Mouse (Mus musculus) erythroblast, embryonic 14.5 days (primary cell): ENCODE measurements around the gene Cobll1. TPM values are rescaled to one million over a fixed set of nuclear protein-coding genes. Genes with fewer than 3 reads are reported as not detected.

ENCODE experiments used
- H3K27me3 ChIP-seq: 2 replicates; pipeline ENCODE4 v1.6.1; 2012; ENCODE audit warnings: inconsistent platforms; ENCODE audit not compliant: control insufficient read depth
- H3K36me3 ChIP-seq: 2 replicates; pipeline ENCODE4 v1.6.1; 2012; ENCODE audit warnings: mild to moderate bottlenecking, inconsistent platforms; ENCODE audit not compliant: control insufficient read depth
- H3K4me1 ChIP-seq: 2 replicates; pipeline ENCODE4 v1.6.1; 2012; ENCODE audit warnings: inconsistent platforms; ENCODE audit not compliant: control insufficient read depth
- H3K4me3 ChIP-seq: replicated peaks from 2 replicates; pipeline ENCODE3; 2012; ENCODE audit warnings: moderate library complexity, mild to moderate bottlenecking, inconsistent platforms
- H3K9me3 ChIP-seq: 2 replicates; pipeline ENCODE4 v1.6.1; 2012; ENCODE audit warnings: low read length, inconsistent platforms, mixed read lengths; ENCODE audit not compliant: control insufficient read depth
- GATA1 ChIP-seq: IDR thresholded peaks from 2 replicates; pipeline ENCODE4 v1.6.1; 2012; ENCODE audit warnings: low read length, inconsistent platforms, mixed read lengths
- TAL1 ChIP-seq: IDR thresholded peaks from 3 replicates; pipeline ENCODE4 v1.6.1; 2012; ENCODE audit warnings: low read length, inconsistent platforms, mixed read lengths
- polyA plus RNA-seq: library from polyadenylated mRNA; stranded (reverse); fragments of >175 nt; gene quantifications from 2 replicates; pipeline ENCODE4 v1.2.3, GENCODE M21; 2012

Cobll1 gene
- not detected in 2 replicates for polyA plus RNA-seq

GRCm38 (mm10) chr2:65238964-65239570, at the start of gene Cobll1:
Cobll1 (minus strand) TSS chr2:65239403.
- Histone ChIP-seq H3K4me3 (peak within 1 kb of the TSS; percentile 55), H3K4me1 (peaks cover 1% of the 10 kb centered on the region; the same call in 1 of the 2 replicates), H3K27me3 (peaks cover 34% of the 10 kb centered on the region), H3K9me3 (no peaks in the 10 kb centered on the region), H3K36me3 (no peaks in the 10 kb centered on the region)
- TF ChIP-seq GATA1 (no peak), TAL1 (no peak)

GRCm38 (mm10) chr2:65288696-65289095, 49.5 kb upstream of the Cobll1 start:
- Histone ChIP-seq H3K4me3 (no peak overlapping the region), H3K36me3 (no peaks in the 10 kb centered on the region), H3K27me3 (no peaks in the 10 kb centered on the region), H3K4me1 (no peaks in the 10 kb centered on the region), H3K9me3 (peaks cover 2% of the 10 kb centered on the region; the same call in 1 of the 2 replicates)
- TF ChIP-seq TAL1 (no peak), GATA1 (no peak)

- H3K9me3 ChIP-seq: no peaks in the 10 kb centered on the region
- no peak overlapping the region for H3K4me3 ChIP-seq
- no peaks in the 10 kb centered on the region for H3K27me3 ChIP-seq
- no peaks in the 10 kb centered on the region for H3K36me3 ChIP-seq
- no peaks in the 10 kb centered on the region for H3K4me1 ChIP-seq
- TF ChIP-seq GATA1 (no peak), TAL1 (no peak)
Measured at GRCm38 (mm10) chr2:65285380-65285779, 46.2 kb upstream of the Cobll1 start.

- H3K4me1 ChIP-seq: no peaks in the 10 kb centered on the region
- no peaks in the 10 kb centered on the region for H3K9me3 ChIP-seq
- no peak overlapping the region for H3K4me3 ChIP-seq
- no peaks in the 10 kb centered on the region for H3K27me3 ChIP-seq
- H3K36me3 ChIP-seq: no peaks in the 10 kb centered on the region
- TF ChIP-seq TAL1: no peak
Measured at GRCm38 (mm10) chr2:65282979-65283378, 43.8 kb upstream of the Cobll1 start.

GRCm38 (mm10) chr2:65279029-65279690, 40.0 kb upstream of the Cobll1 start:
- no peak overlapping the region for H3K4me3 ChIP-seq

GRCm38 (mm10) chr2:65275443-65276061, 36.3 kb upstream of the Cobll1 start:
- Histone ChIP-seq H3K27me3 (no peaks in the 10 kb centered on the region), H3K4me3 (no peak overlapping the region), H3K36me3 (no peaks in the 10 kb centered on the region), H3K4me1 (no peaks in the 10 kb centered on the region), H3K9me3 (no peaks in the 10 kb centered on the region)
- no peak for TF ChIP-seq GATA1

More at GRCm38 (mm10) chr2:65279029-65279690, 40.0 kb upstream of the Cobll1 start:
- no peaks in the 10 kb centered on the region for H3K4me1 ChIP-seq
- no peaks in the 10 kb centered on the region for H3K9me3 ChIP-seq
- H3K27me3 ChIP-seq: no peaks in the 10 kb centered on the region
- no peaks in the 10 kb centered on the region for H3K36me3 ChIP-seq
- TF ChIP-seq TAL1: no peak
- no peak for TF ChIP-seq GATA1

GRCm38 (mm10) chr2:65273910-65274309, 34.7 kb upstream of the Cobll1 start:
- no peak overlapping the region for H3K4me3 ChIP-seq
- H3K9me3 ChIP-seq: no peaks in the 10 kb centered on the region
- H3K27me3 ChIP-seq: no peaks in the 10 kb centered on the region
- TF ChIP-seq GATA1: no peak
- TF ChIP-seq TAL1: no peak
- H3K4me1 ChIP-seq: no peaks in the 10 kb centered on the region
- H3K36me3 ChIP-seq: no peaks in the 10 kb centered on the region

GRCm38 (mm10) chr2:65268731-65269130, 29.5 kb upstream of the Cobll1 start:
- Histone ChIP-seq H3K4me1 (no peaks in the 10 kb centered on the region), H3K9me3 (no peaks in the 10 kb centered on the region), H3K4me3 (no peak overlapping the region), H3K36me3 (no peaks in the 10 kb centered on the region), H3K27me3 (no peaks in the 10 kb centered on the region)
- no peak for TF ChIP-seq GATA1
- no peak for TF ChIP-seq TAL1

- Histone ChIP-seq H3K4me1 (no peaks in the 10 kb centered on the region), H3K36me3 (no peaks in the 10 kb centered on the region), H3K27me3 (no peaks in the 10 kb centered on the region), H3K9me3 (no peaks in the 10 kb centered on the region), H3K4me3 (no peak overlapping the region)
- TF ChIP-seq TAL1 (no peak), GATA1 (no peak)
Measured at GRCm38 (mm10) chr2:65267834-65268233, 28.6 kb upstream of the Cobll1 start.
